In the genomic region with DNA sequence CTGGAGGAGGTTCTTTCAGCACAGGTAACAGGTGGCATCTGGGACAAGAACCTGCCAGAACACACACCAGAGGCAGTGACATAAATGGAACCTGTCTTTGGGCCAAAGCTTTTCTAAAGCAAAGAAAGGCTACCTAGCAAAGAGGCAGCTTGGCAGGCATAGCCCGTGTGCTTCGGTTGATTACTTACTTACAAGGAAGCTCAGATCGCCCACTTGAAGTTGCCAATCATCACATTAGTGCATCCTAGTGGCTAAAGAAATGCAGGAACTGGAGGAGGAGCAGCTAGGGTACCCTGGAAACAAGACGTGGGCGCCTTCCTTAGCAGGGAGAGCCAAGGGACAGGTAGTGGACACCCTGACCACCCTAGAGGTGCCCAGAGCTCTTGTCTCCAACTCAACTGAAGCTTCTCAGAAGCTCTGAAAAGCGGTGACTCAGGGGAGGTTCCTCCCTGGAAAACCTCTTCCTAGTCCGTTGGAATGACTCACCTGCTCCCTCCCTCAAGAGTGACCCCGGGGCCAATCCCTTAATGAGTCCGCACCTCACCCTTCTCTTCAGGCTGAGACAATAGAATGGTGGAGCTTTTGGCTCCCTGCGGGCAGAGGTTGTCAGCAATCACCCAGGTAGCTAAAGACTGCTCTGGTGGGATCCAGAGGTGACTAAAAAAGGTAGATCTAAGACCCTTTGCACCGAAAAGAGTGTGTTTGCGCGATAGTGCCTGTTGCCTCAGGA, we compare ENCODE assay signal across 8 mouse cellular contexts. TPM values are rescaled to one million over a fixed set of nuclear protein-coding genes. Genes with fewer than 3 reads are reported as not detected.
DNase-seq lines count a peak whose midpoint lies in the region; ATAC-seq and TF ChIP-seq lines count a peak whose summit lies in the region.

No protein-coding gene starts in this region.

- no peaks in the 10 kb centered on the region for H3K36me3 ChIP-seq in intestine, embryonic 15.5 days
- peaks cover 6% of the 10 kb centered on the region for H3K36me3 ChIP-seq in liver, postnatal 0 days (replicated peaks; ENCODE audit: insufficient read depth, low read length)
- H3K36me3 ChIP-seq in stomach, embryonic 15.5 days = no peaks in the 10 kb centered on the region

- H3K9ac ChIP-seq in intestine, embryonic 15.5 days = no peak overlapping the region
- H3K9ac ChIP-seq in liver, postnatal 0 days (replicated peaks) = no peak overlapping the region
- no peak overlapping the region for H3K9ac ChIP-seq in stomach, embryonic 15.5 days

- peak overlapping the region; percentile 83; the same call in 1 of the 2 replicates for H3K27ac ChIP-seq in intestine, embryonic 15.5 days
- no peak overlapping the region for H3K27ac ChIP-seq in liver, postnatal 0 days (ENCODE audit: low read depth)
- peak overlapping the region; percentile 53 for H3K27ac ChIP-seq in stomach, embryonic 15.5 days

- H3K27me3 ChIP-seq in intestine, embryonic 15.5 days (replicated peaks) = no peaks in the 10 kb centered on the region
- peaks cover 5% of the 10 kb centered on the region; the same call in 1 of the 2 replicates for H3K27me3 ChIP-seq in liver, postnatal 0 days (ENCODE audit: insufficient read depth, low read length)
- no peaks in the 10 kb centered on the region for H3K27me3 ChIP-seq in stomach, embryonic 15.5 days (replicated peaks)

- H3K4me2 ChIP-seq in intestine, embryonic 15.5 days (replicated peaks) = peak overlapping the region; percentile 91
- 0 out of 2 replicates have a peak overlapping the region, but pooled peaks have one; percentile 94 for H3K4me2 ChIP-seq in liver, postnatal 0 days (ENCODE audit: low read depth, low read length)
- H3K4me2 ChIP-seq in stomach, embryonic 15.5 days = peak overlapping the region; percentile 100

- no peak for TF ChIP-seq EP300 in liver, postnatal 0 days (IDR thresholded peaks at IDR 0.05; ENCODE audit: low read depth)

- 19% methylated on average over 13 of the region's 13 CpGs for WGBS in intestine, embryonic 15.5 days
- 44% methylated on average over 13 of the region's 13 CpGs for WGBS in liver, postnatal 0 days (ENCODE audit: insufficient replicate concordance)
- 23% methylated on average over 13 of the region's 13 CpGs for WGBS in stomach, embryonic 15.5 days

- peak; percentile 66 for DNase-seq in 416B (ENCODE audit: low read depth)
- DNase-seq in ZHBTc4 (ENCODE audit: low read depth, low spot score) = peak; percentile 69
- DNase-seq in liver, postnatal 0 days = no peak
- no peak for DNase-seq in spleen, postnatal 14 days (ENCODE audit: low spot score in 2 of 2)
- no peak for DNase-seq in gastrocnemius, postnatal 25 days
- no peak for DNase-seq in adipocyte (ENCODE audit: low spot score)

- H3K4me3 ChIP-seq in intestine, embryonic 15.5 days (replicated peaks) = peak overlapping the region; percentile 94
- H3K4me3 ChIP-seq in liver, postnatal 0 days (ENCODE audit: low read depth, low read length) = 0 out of 2 replicates have a peak overlapping the region, but pooled peaks have one; percentile 93
- peak overlapping the region; percentile 97 for H3K4me3 ChIP-seq in stomach, embryonic 15.5 days (replicated peaks)

- ATAC-seq in intestine, embryonic 15.5 days = peak; percentile 69
- no peak for ATAC-seq in liver, postnatal 0 days
- no peak for ATAC-seq in stomach, embryonic 15.5 days (ENCODE audit: insufficient read depth, low FRiP score, low read depth)

- H3K4me1 ChIP-seq in intestine, embryonic 15.5 days (replicated peaks) = peaks cover 8% of the 10 kb centered on the region
- peaks cover 15% of the 10 kb centered on the region for H3K4me1 ChIP-seq in liver, postnatal 0 days (ENCODE audit: insufficient read depth)
- peaks cover 9% of the 10 kb centered on the region; the same call in 1 of the 2 replicates for H3K4me1 ChIP-seq in stomach, embryonic 15.5 days

- TF ChIP-seq CTCF in liver, postnatal 0 days (IDR thresholded peaks at IDR 0.05; ENCODE audit: low read depth) = no peak

- H3K9me3 ChIP-seq in intestine, embryonic 15.5 days = no peaks in the 10 kb centered on the region
- no peaks in the 10 kb centered on the region for H3K9me3 ChIP-seq in liver, postnatal 0 days (ENCODE audit: low read length)
- H3K9me3 ChIP-seq in stomach, embryonic 15.5 days = no peaks in the 10 kb centered on the region

RNA-seq across cellular contexts. Expression of a gene that starts 1.8 kb away (rescaled TPM):
- 16.0 and 17.0 TPM in 2 replicates for polyA plus RNA-seq in intestine, embryonic 15.5 days (2015; fragmentation: Nextera tagmentation; extraction: Ambion mirVana)
- polyA plus RNA-seq in liver, postnatal 0 days (2015; fragmentation: Nextera tagmentation; extraction: Ambion mirVana) = 3.1 and 3.3 TPM in 2 replicates
- polyA plus RNA-seq in stomach, embryonic 15.5 days (2015; fragmentation: Nextera tagmentation; extraction: Ambion mirVana) = 15.7 and 17.3 TPM in 2 replicates
- total RNA-seq in gastrocnemius, postnatal 25 days (2021) = 10 to 100 TPM; 14.7 to 16.9 TPM

Comparison
In these comparisons a context has a peak if more than half of its experiments do, and no peak if none do; other contexts are left out.
1. DNase-seq: peak in 416B (single experiment) and ZHBTc4 (single experiment); none in liver, postnatal 0 days (single experiment), spleen, postnatal 14 days (0 of 2), gastrocnemius, postnatal 25 days (single experiment) and adipocyte (single experiment).
2. Peak in every context shown above with its lines, with median percentiles within 50 percentile points of each other: H3K4me2 ChIP-seq and H3K4me3 ChIP-seq.